Mouse (Mus musculus): Measurements from ENCODE around the gene Olfr1082. TPM values are rescaled to one million over a fixed set of nuclear protein-coding genes. Genes with fewer than 3 reads are reported as not detected.
"Not testable (repeated sequence)": the region's sequence is repeated elsewhere in the genome, so short reads cannot be mapped to it uniquely, and the experiment has no call there.

The Olfr1082 gene
- not detected in 2 replicates for polyA plus RNA-seq (2015; fragmentation: Nextera tagmentation; extraction: Ambion mirVana)

GRCm38 (mm10) chr2:86598866-86599265 is at the start of gene Olfr1082:
TSS of gene Olfr1082 (minus strand) at chr2:86598966.
- not testable (repeated sequence) for H3K9ac ChIP-seq; H3K4me3 ChIP-seq; H3K4me2 ChIP-seq; H3K36me3 ChIP-seq; H3K4me1 ChIP-seq; H3K9me3 ChIP-seq; H3K27ac ChIP-seq; ATAC-seq (ENCODE audit: borderline replicate concordance, extremely low read depth, low FRiP score, low TSS enrichment); H3K27me3 ChIP-seq
- 25% methylated on average over 1 of the region's 1 CpGs for WGBS

DNA sequence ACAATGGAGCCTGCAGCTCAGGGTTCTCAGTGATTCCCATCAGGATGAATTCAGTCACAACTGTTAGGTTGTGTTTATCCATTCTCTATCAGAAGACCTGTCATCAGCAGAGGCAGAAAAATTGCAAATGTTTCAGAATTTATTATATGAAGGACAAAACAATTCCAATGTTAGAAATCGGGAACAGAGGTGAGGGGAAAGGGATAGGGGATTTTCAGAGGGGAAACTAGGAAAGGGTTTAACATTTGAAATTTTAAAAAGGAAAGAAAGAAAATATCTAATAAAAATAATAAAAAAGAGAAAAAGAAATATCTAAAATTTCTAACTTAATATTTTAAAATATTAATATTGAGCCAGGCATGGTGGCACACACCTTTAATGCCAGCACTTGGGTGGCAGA is 40.9 kb upstream of the Olfr1082 start, which contains the start of gene Olfr1084:
Gene Olfr1084 (minus strand): TSS at position 101 of the 400 bp plus-strand sequence.
- H3K4me1 ChIP-seq; H3K27ac ChIP-seq; H3K9me3 ChIP-seq; H3K4me2 ChIP-seq; H3K9ac ChIP-seq; H3K36me3 ChIP-seq; H3K4me3 ChIP-seq; ATAC-seq (ENCODE audit: borderline replicate concordance, extremely low read depth, low FRiP score, low TSS enrichment); H3K27me3 ChIP-seq: not testable (repeated sequence)
- WGBS = 71% methylated on average over 1 of the region's 1 CpGs

DNA sequence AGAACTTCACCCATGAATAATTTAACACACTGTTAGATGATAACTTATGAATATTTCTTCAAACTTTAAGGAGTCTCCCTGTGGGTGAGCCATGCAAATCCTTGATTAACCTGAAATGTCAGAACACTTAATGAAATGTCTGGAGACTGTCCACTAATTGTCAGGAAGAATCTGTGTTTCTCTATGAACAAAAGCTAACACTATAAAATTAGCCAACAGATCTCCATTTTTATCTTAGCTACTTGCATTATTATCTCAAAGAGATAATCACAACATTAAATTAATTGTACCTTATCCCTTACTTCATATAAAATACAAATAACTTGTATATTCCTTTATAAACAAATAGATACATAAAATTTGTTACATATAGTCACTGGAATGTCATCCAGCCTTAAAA is 40.6 kb downstream of the Olfr1082 start, which contains the start of gene Olfr1080:
Gene Olfr1080 (minus strand): TSS at position 101 of the 400 bp plus-strand sequence.
- H3K4me1 ChIP-seq; H3K36me3 ChIP-seq; H3K4me3 ChIP-seq; H3K4me2 ChIP-seq; H3K9ac ChIP-seq; ATAC-seq (ENCODE audit: borderline replicate concordance, extremely low read depth, low FRiP score, low TSS enrichment); H3K9me3 ChIP-seq; H3K27me3 ChIP-seq; H3K27ac ChIP-seq: not testable (repeated sequence)

Other genes starting within 250 kb of the Olfr1082 start
- gene Olfr1055, start 248.7 kb downstream of the Olfr1082 start, polyA plus RNA-seq (2015; fragmentation: Nextera tagmentation; extraction: Ambion mirVana) = not detected in 2 replicates
- gene Olfr1056, start 236.5 kb downstream of the Olfr1082 start, polyA plus RNA-seq (2015; fragmentation: Nextera tagmentation; extraction: Ambion mirVana) = not detected in 2 replicates
- not detected in 2 replicates for gene Olfr1057, start 220.6 kb downstream of the Olfr1082 start, polyA plus RNA-seq (2015; fragmentation: Nextera tagmentation; extraction: Ambion mirVana)
- gene Olfr1058, start 210.4 kb downstream of the Olfr1082 start, polyA plus RNA-seq (2015; fragmentation: Nextera tagmentation; extraction: Ambion mirVana) = not detected in 2 replicates
- gene Olfr1061, start 184.9 kb downstream of the Olfr1082 start, polyA plus RNA-seq (2015; fragmentation: Nextera tagmentation; extraction: Ambion mirVana) = not detected in 2 replicates
- not detected in 2 replicates for gene Olfr1062, start 172.2 kb downstream of the Olfr1082 start, polyA plus RNA-seq (2015; fragmentation: Nextera tagmentation; extraction: Ambion mirVana)
- not detected in 2 replicates for gene Olfr1065, start 148.4 kb downstream of the Olfr1082 start, polyA plus RNA-seq (2015; fragmentation: Nextera tagmentation; extraction: Ambion mirVana)
- gene Olfr1066, start 142.7 kb downstream of the Olfr1082 start, polyA plus RNA-seq (2015; fragmentation: Nextera tagmentation; extraction: Ambion mirVana) = not detected in 2 replicates
- gene Olfr228, start 111.6 kb downstream of the Olfr1082 start, polyA plus RNA-seq (2015; fragmentation: Nextera tagmentation; extraction: Ambion mirVana) = not detected in 2 replicates
- gene Olfr1076, start 90.5 kb downstream of the Olfr1082 start, polyA plus RNA-seq (2015; fragmentation: Nextera tagmentation; extraction: Ambion mirVana) = not detected in 2 replicates
- not detected in 2 replicates for gene Olfr1079, start 56.5 kb downstream of the Olfr1082 start, polyA plus RNA-seq (2015; fragmentation: Nextera tagmentation; extraction: Ambion mirVana)
- gene Olfr1080, start 40.7 kb downstream of the Olfr1082 start, polyA plus RNA-seq (2015; fragmentation: Nextera tagmentation; extraction: Ambion mirVana) = not detected in 2 replicates
- gene Olfr1084, start 40.8 kb upstream of the Olfr1082 start, polyA plus RNA-seq (2015; fragmentation: Nextera tagmentation; extraction: Ambion mirVana) = not detected in 2 replicates
- gene Olfr1085, start 63.1 kb upstream of the Olfr1082 start, polyA plus RNA-seq (2015; fragmentation: Nextera tagmentation; extraction: Ambion mirVana) = not detected in 2 replicates
- not detected in 2 replicates for gene Olfr1086, start 81.1 kb upstream of the Olfr1082 start, polyA plus RNA-seq (2015; fragmentation: Nextera tagmentation; extraction: Ambion mirVana)
- not detected in 2 replicates for gene Olfr1087, start 99.4 kb upstream of the Olfr1082 start, polyA plus RNA-seq (2015; fragmentation: Nextera tagmentation; extraction: Ambion mirVana)
- not detected in 2 replicates for gene Olfr1089, start 134.7 kb upstream of the Olfr1082 start, polyA plus RNA-seq (2015; fragmentation: Nextera tagmentation; extraction: Ambion mirVana)
- gene Olfr1090, start 160.0 kb upstream of the Olfr1082 start, polyA plus RNA-seq (2015; fragmentation: Nextera tagmentation; extraction: Ambion mirVana) = not detected in 2 replicates
- gene Olfr1093, start 183.5 kb upstream of the Olfr1082 start, polyA plus RNA-seq (2015; fragmentation: Nextera tagmentation; extraction: Ambion mirVana) = not detected in 2 replicates
- not detected in 2 replicates for gene Olfr141, start 211.1 kb upstream of the Olfr1082 start, polyA plus RNA-seq (2015; fragmentation: Nextera tagmentation; extraction: Ambion mirVana)
- gene Olfr1094, start 225.7 kb upstream of the Olfr1082 start, polyA plus RNA-seq (2015; fragmentation: Nextera tagmentation; extraction: Ambion mirVana) = not detected in 2 replicates